Comparison of ENCODE assay signal across 2 mouse cellular contexts in genomic region chr2:75834492-75834891, GRCm38 (mm10).
TF ChIP-seq lines count a peak whose summit lies in the region.

No protein-coding gene starts in this region.

TF ChIP-seq in CH12.LX, 34 proteins besides CTCF, POLR2A, EP300 and RAD21 (continued from another document):
- peak; percentile 74 for TF ChIP-seq ZNF384 (IDR thresholded peaks at IDR 0.05; ENCODE audit: low read depth, low read length)

TF ChIP-seq in MEL, 35 proteins besides CTCF, POLR2A, EP300 and RAD21 (continued from another document):
- TF ChIP-seq ZNF384 (IDR thresholded peaks at IDR 0.05; ENCODE audit: low read depth, low read length) (peak; percentile 67), ETS1 (IDR thresholded peaks at IDR 0.05; ENCODE audit: low read depth, low read length) (no peak), KAT2A (conservative IDR thresholded peaks at IDR 0.05; ENCODE audit: low read depth, low read length) (no peak), TCF12 (IDR thresholded peaks at IDR 0.05; ENCODE audit: low read depth, low read length) (no peak)
